Mouse (Mus musculus): ENCODE measurements around the gene Lpcat2.

Lpcat2 gene

DNA sequence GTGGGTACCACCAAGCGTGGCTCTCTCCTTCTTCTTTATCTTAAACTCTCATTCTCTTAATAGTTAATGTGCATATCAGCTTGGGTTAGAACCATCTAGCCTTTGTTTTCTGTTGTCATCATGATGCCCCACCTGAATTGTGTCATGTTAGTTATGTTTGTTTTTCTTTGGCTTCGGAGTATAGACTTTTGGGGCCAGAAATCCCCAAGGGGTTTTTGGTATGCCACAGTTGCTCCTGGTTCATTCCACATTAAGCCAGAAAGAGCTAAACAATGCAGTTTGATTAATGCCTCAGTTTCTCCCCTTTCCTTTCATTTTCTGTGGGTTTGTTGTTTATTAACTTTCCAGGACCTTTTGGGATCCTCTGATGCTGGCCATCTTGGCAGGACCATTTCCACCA lies 53.3 kb downstream of the Lpcat2 start:
- DNase-seq (ENCODE audit: low spot score in 2 of 2), result no peak

GRCm38 (mm10) chr8:92911477-92911876 lies 56.3 kb downstream of the Lpcat2 start:
- DNase-seq (ENCODE audit: low spot score in 2 of 2), result no peak

- no peak for DNase-seq (ENCODE audit: low spot score in 2 of 2)
These were observed 58.3 kb downstream of the Lpcat2 start for GRCm38 (mm10) chr8:92913396-92913795.

DNA sequence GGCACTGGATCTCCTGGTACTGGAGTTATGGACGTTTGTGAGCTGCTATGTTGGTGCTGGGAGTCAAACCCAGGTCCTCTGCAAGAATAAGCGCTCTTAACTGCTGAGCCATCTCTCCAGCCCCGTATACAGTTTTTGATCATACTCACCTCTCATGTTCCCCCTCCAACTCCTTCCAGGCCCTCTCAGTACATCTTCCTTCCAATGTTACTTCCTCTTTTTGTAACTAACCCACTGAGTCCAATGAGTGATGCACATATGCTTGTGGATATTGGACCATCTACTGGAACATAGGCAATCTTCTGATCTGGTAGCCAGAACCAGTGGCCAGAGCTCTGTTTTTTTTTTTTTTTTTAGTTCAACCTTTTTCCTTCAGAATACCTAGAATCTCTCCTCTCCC lies 60.9 kb downstream of the Lpcat2 start:
- DNase-seq (ENCODE audit: low spot score in 2 of 2), result no peak

- no peak for DNase-seq (ENCODE audit: low spot score in 2 of 2)
These were observed 66.6 kb downstream of the Lpcat2 start for GRCm38 (mm10) chr8:92921768-92922167.

DNA sequence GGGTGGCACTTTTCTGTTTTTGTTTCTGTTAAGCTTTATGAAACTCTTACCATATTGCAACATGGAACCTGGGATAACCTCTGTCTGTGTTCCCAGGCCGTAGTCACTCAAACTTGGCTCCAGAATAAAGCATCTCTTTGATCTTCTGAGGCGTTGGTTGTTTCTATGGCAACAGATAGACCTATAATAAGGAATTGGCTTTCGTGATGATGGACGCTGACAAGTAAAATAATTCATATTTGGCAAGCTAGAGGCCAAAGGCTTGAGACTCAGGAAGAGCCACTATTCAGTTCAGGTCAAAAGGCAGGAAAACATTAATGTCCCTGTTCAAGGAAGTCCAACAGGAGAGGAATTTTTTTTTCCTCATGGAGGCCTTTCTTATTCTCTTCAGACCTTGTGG lies 73.8 kb downstream of the Lpcat2 start:
- DNase-seq (ENCODE audit: low spot score in 2 of 2), result no peak

- DNase-seq (ENCODE audit: low spot score in 2 of 2), result no peak
These were observed 82.9 kb downstream of the Lpcat2 start for GRCm38 (mm10) chr8:92938056-92938455.

GRCm38 (mm10) chr8:92949071-92949470 lies 93.9 kb downstream of the Lpcat2 start:
- DNase-seq (ENCODE audit: low spot score in 2 of 2), result no peak

DNA sequence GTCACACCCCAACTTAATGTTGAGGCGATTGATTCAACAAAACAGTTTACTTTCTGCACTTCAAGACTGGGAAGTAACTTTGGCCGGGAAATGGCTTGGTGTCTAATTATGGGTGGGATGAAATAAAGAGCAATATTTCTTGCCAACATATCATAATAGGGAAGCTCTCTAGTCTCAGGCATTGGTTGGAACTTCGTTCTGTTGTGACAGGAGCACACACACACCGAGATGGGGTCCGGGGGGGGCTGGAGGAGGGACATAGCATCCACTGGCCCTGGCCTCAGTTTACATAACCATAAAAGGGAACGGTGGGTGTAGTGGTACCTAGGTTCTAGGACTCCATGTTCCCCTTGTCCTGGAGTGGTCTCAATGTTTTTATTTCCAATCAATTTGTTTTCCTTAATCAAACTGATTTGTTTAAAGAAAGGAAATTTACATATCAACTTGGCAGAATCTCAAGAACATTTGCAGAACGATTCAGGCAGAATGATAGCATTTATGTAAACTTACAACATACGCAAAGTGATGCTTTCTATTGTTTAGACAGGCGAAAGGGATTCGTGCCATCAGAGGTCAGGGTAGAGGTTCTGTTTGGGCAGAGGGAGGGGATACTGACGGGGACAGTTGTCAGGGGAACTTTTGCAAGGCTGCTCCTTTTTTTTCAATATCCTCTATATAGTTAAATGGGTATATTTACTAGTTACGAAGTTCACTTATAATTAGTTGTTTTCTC lies 95.7 kb downstream of the Lpcat2 start:
- no peak for DNase-seq (ENCODE audit: low spot score in 2 of 2)

DNA sequence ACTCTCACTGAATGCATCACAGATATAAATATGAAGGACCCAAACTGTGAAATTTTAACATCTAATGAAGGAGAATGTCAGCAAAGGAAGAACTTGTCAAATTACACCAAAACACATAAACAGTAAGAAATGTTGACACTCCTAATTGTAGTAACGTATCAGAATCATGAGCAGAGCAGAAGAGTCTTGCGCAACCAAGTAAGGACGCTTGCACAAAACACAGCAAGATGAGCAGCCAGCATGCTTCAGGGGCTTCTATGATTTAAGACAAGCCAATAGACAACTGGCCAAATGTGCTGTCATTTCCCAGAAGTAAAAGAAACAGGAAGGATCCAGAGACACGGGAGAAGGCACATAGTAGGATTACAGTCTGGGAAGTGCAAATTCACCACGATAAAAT lies 98.9 kb downstream of the Lpcat2 start:
- DNase-seq (ENCODE audit: low spot score in 2 of 2), result no peak

- DNase-seq (ENCODE audit: low spot score in 2 of 2), result no peak
These were observed 104.6 kb downstream of the Lpcat2 start, which contains the start of gene Slc6a2 for GRCm38 (mm10) chr8:92959779-92960178. Gene Slc6a2, plus strand, starts transcription at chr8:92960079.

DNA sequence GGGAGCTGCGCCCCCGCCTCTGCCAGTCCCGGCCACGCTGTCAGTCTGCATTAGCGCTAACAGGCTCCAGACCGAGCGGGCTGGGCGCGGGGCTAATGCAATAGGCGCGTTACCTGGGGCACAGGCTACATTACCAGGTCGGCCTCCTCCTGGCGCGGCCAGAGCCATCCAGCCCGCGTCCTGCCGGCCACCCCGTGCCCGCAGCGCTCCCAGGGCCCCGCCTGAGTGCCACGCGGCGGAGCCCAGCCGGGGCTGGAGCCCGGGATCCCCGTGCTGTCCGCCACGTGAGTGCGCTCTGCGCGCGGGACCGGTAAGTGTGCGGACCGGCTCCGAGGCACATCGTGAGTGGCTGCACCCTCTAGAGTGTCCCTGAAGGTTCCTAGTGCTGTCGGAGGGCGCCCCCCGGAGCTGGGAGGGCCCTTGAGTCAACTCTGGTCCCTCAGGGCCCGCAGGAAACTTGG lies 105.3 kb downstream of the Lpcat2 start:
- no peak for DNase-seq (ENCODE audit: low spot score in 2 of 2)

DNA sequence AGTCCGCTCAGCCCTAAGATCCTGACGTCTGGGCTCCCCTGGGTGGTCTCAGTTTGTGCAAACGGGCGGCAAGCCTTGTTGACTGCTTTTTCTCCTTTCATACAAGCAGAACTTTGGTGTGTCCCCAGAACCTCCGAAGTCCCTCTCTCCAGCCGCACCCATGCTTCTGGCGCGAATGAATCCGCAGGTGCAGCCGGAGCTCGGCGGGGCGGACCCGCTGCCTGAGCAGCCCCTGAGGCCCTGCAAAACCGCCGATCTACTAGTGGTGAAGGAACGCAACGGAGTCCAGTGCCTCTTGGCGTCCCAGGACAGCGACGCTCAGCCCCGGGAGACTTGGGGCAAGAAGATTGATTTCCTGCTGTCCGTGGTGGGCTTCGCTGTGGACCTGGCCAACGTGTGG lies 105.9 kb downstream of the Lpcat2 start:
- DNase-seq (ENCODE audit: low spot score in 2 of 2), result no peak

GRCm38 (mm10) chr8:92964556-92964955 lies 109.4 kb downstream of the Lpcat2 start:
- no peak for DNase-seq (ENCODE audit: low spot score in 2 of 2)
